Mouse (Mus musculus): ENCODE results near the gene Gcnt2. TPM values are rescaled to one million over a fixed set of nuclear protein-coding genes. Genes with fewer than 3 reads are reported as not detected.

Gene Gcnt2
- total RNA-seq, 1 experiment, result 21.8 TPM

DNA sequence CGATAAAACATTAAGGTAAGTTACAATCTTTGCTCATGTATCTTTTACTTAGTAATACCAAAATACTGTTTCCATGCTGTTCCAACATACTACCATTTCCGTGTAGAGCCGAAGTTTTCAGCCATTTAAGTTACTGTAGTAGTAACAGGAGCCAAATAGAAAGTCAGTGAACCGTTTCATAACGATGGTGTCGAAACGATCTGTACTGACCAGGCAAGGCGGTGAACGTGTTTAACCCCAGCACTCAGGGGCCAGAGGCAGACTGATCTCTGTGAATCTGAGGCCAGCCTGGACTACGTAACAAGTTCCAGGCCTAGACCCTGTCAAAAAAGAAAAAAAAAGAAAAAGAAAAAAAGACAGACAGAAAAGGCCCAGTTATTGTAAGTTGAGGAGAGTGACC, 148.7 kb downstream of the Gcnt2 start:
- H3K27ac ChIP-seq (ENCODE audit: insufficient read depth, low read depth, low read length, poor library complexity, severe bottlenecking), result no peak overlapping the region
- DNase-seq (ENCODE audit: low read depth, low spot score), result no peak
- no peaks in the 10 kb centered on the region for H3K9me3 ChIP-seq (ENCODE audit: control insufficient read depth, insufficient read depth, low read depth, low read length)
- in situ Hi-C loops (cut with MboI; ENCODE audit: low sequenced_read_pairs in 2 of 2, unreplicated experiment in 2 of 2), result no loop called here
- no peak overlapping the region for H3K4me3 ChIP-seq (ENCODE audit: insufficient read depth in 1 of 2, low read depth in 1 of 2, low read length in 2 of 2, poor library complexity in 1 of 2, severe bottlenecking in 1 of 2)
- peaks cover 48% of the 10 kb centered on the region for H3K36me3 ChIP-seq (ENCODE audit: control insufficient read depth, insufficient read depth, low read length, poor library complexity, severe bottlenecking)
- no peaks in the 10 kb centered on the region for H3K4me1 ChIP-seq (ENCODE audit: control insufficient read depth in 2 of 2, insufficient read depth in 2 of 2, low read length in 2 of 2, poor library complexity in 1 of 2)
- TF ChIP-seq MAFK (IDR thresholded peaks at IDR 0.05; ENCODE audit: insufficient read depth, low read depth, low read length) (no peak), CHD2 (IDR thresholded peaks at IDR 0.05; ENCODE audit: low read depth, low read length) (no peak), HCFC1 (IDR thresholded peaks at IDR 0.05; ENCODE audit: borderline replicate concordance, insufficient read depth, low read length) (no peak), ZC3H11A (IDR thresholded peaks at IDR 0.05; ENCODE audit: borderline replicate concordance, low read depth, low read length) (no peak), ZNF384 (IDR thresholded peaks at IDR 0.05; ENCODE audit: low read depth, low read length) (no peak)
- H3K9ac ChIP-seq (ENCODE audit: insufficient read depth, low read depth, low read length, poor library complexity, severe bottlenecking), result no peak overlapping the region

DNA sequence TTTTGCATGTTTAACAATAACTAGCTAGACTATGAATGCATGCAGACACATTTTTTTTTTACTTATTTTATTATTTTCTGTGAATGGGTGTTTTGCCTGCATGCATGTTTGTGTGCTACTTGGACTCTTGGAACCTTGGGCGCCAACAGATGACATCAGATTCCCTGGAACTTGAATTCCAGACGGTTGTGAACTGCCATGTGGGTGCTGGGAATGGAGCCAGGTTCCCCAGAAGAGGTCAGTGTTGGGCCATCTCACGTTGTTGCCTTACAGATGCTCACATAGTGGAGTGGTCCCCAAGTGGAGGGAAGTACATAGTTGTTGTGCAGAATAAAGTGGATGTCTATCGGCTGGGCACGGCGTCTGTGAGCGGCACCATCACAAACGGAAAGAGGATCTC, 149.4 kb downstream of the Gcnt2 start:
- Histone ChIP-seq H3K9ac (ENCODE audit: insufficient read depth, low read depth, low read length, poor library complexity, severe bottlenecking) (no peak overlapping the region), H3K4me1 (ENCODE audit: control insufficient read depth in 2 of 2, insufficient read depth in 2 of 2, low read length in 2 of 2, poor library complexity in 1 of 2) (no peaks in the 10 kb centered on the region), H3K4me3 (ENCODE audit: insufficient read depth in 1 of 2, low read depth in 1 of 2, low read length in 2 of 2, poor library complexity in 1 of 2, severe bottlenecking in 1 of 2) (no peak overlapping the region), H3K36me3 (ENCODE audit: control insufficient read depth, insufficient read depth, low read length, poor library complexity, severe bottlenecking) (peaks cover 48% of the 10 kb centered on the region), H3K27ac (ENCODE audit: insufficient read depth, low read depth, low read length, poor library complexity, severe bottlenecking) (no peak overlapping the region), H3K9me3 (ENCODE audit: control insufficient read depth, insufficient read depth, low read depth, low read length) (no peaks in the 10 kb centered on the region)
- DNase-seq (ENCODE audit: low read depth, low spot score), result no peak
- in situ Hi-C loops (cut with MboI; ENCODE audit: low sequenced_read_pairs in 2 of 2, unreplicated experiment in 2 of 2), result no loop called here
- no peak for TF ChIP-seq ZNF384 (IDR thresholded peaks at IDR 0.05; ENCODE audit: low read depth, low read length)
- no peak for TF ChIP-seq MAFK (IDR thresholded peaks at IDR 0.05; ENCODE audit: insufficient read depth, low read depth, low read length)
- no peak for TF ChIP-seq ZC3H11A (IDR thresholded peaks at IDR 0.05; ENCODE audit: borderline replicate concordance, low read depth, low read length)
- TF ChIP-seq CHD2 (IDR thresholded peaks at IDR 0.05; ENCODE audit: low read depth, low read length), result no peak

Other genes starting within 250 kb of the Gcnt2 start
- gene Tfap2a, start 121.4 kb upstream of the Gcnt2 start, total RNA-seq (2012; rRNA removed), result 0.16 and 0.27 TPM in 2 replicates
- 92.4 and 117 TPM in 2 replicates for gene Pak1ip1, start 141.3 kb downstream of the Gcnt2 start, total RNA-seq (2012; rRNA removed)
- 123 and 134 TPM in 2 replicates for gene Tmem14c, start 156.5 kb downstream of the Gcnt2 start, total RNA-seq (2012; rRNA removed)
- gene Mak, start 220.0 kb downstream of the Gcnt2 start, total RNA-seq (2012; rRNA removed), result 0.54 and 0.79 TPM in 2 replicates